Mouse (Mus musculus): Measurements from ENCODE around the gene Gm29666. TPM values are rescaled to one million over a fixed set of nuclear protein-coding genes. Genes with fewer than 3 reads are reported as not detected.
A peak's percentile ranks its signal among the peaks of the same experiment; 100 is the strongest.
"Not testable (repeated sequence)": the region's sequence is repeated elsewhere in the genome, so short reads cannot be mapped to it uniquely, and the experiment has no call there.

Gene Gm29666
- polyA plus RNA-seq, 1 experiment from 2014 or later: 1.1 TPM

DNA sequence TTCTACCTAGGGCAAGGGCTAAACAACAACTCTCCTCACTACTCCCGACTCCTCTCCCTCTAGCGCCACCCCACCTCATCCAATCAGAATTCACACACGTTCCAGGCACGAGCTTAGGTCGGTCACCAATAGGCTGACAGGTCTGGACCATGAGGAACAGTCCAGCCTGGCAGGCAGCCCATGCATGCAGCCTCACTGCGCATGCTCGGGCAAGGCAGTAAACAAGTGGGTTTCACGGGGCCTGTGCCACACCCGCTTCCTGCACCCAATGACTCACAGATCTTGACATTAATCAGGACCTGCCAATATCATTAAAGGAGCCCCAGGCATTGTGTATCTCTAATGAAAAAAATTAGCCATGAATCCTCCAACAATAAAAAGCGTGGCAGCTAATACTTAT, 23.6 kb downstream of the Gm29666 start:
- H3K27ac ChIP-seq (replicated peaks); H3K4me3 ChIP-seq; DNase-seq (ENCODE audit: low spot score); H3K9me3 ChIP-seq; H3K27me3 ChIP-seq (replicated peaks; ENCODE audit: low read depth, poor library complexity, severe bottlenecking); H3K36me3 ChIP-seq (replicated peaks): not testable (repeated sequence)
- H3K4me1 ChIP-seq: peaks cover 10% of the 10 kb centered on the region
- WGBS: 79% methylated on average over 10 of the region's 10 CpGs

DNA sequence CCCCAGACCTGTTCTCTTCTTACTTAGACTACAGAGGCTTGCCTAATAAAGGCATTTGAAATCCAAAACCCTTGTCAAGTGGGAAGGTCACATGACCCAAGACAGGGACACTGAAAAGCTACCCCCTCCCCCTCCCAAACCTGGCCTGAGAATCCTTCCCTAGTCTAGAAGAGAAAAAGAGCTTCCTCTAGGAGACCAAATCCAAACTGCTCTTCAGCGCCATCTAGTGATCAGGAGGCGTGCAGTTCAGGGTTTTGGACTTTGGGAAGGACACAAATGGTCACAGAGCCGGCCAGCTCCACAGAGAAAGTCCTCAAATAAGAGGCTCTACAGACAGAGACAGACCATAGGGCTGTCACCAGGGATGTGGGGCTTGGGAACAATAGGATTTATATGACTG, 28.2 kb downstream of the Gm29666 start:
- DNase-seq (ENCODE audit: low spot score): peak; percentile 73
- 7% methylated on average over 3 of the region's 3 CpGs for WGBS
- H3K27ac ChIP-seq (replicated peaks): no peak overlapping the region
- H3K4me1 ChIP-seq: peaks cover 11% of the 10 kb centered on the region
- 0 out of 2 replicates have a peak, but pooled peaks cover 6% of the 10 kb centered on the region for H3K9me3 ChIP-seq
- no peaks in the 10 kb centered on the region for H3K36me3 ChIP-seq (replicated peaks)
- H3K27me3 ChIP-seq (replicated peaks; ENCODE audit: low read depth, poor library complexity, severe bottlenecking): no peaks in the 10 kb centered on the region
- H3K4me3 ChIP-seq: no peak overlapping the region

DNA sequence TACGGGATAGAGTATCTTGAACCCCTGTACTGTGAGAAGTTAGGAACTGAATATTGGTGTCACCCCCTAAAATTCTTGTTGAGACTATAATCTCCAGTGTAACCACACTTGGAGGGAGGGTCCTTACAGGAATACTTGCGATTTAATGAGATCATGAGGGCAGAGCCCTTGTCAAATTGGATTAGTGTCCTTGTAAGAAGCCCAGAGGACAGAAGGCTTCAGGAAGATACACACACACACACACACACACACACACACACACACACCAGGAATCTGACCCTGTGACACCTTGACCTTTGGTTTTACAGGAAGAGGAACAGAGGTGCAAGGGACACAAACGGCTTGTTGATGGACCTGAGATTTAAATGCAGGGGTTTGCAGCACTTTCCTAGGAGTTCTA, 28.6 kb downstream of the Gm29666 start:
- no peaks in the 10 kb centered on the region for H3K27me3 ChIP-seq (replicated peaks; ENCODE audit: low read depth, poor library complexity, severe bottlenecking)
- DNase-seq (ENCODE audit: low spot score): no peak
- no peak overlapping the region for H3K4me3 ChIP-seq
- 0 out of 2 replicates have a peak, but pooled peaks cover 6% of the 10 kb centered on the region for H3K9me3 ChIP-seq
- 44% methylated on average over 3 of the region's 3 CpGs for WGBS
- H3K4me1 ChIP-seq: peaks cover 11% of the 10 kb centered on the region
- no peak overlapping the region for H3K27ac ChIP-seq (replicated peaks)
- no peaks in the 10 kb centered on the region for H3K36me3 ChIP-seq (replicated peaks)

DNA sequence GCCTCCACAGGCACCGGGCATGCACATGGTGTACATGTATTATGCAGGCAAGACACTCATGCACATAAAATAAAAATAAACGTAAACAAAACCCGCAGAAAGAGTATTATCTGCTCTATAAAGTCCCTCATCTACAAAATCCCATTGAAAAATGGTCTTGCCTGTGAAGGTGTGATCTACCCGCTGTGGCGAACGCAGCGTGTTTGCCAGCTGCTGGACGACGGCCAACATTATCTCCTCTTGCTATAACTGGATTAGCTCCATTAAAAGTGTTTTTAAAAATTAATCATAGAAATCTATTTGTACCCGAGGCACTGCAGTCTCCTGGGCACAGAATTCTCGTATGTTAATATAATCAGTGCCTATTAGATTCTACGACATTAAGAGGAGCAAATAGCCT, 31.8 kb downstream of the Gm29666 start:
- H3K4me3 ChIP-seq: no peak overlapping the region
- 90% methylated on average over 12 of the region's 12 CpGs for WGBS
- H3K4me1 ChIP-seq: peaks cover 11% of the 10 kb centered on the region
- H3K9me3 ChIP-seq: no peaks in the 10 kb centered on the region
- no peak for DNase-seq (ENCODE audit: low spot score)
- H3K27ac ChIP-seq (replicated peaks): no peak overlapping the region
- H3K27me3 ChIP-seq (replicated peaks; ENCODE audit: low read depth, poor library complexity, severe bottlenecking): no peaks in the 10 kb centered on the region
- no peaks in the 10 kb centered on the region for H3K36me3 ChIP-seq (replicated peaks)

GRCm38 (mm10) chr15:84877029-84877815, 42.6 kb downstream of the Gm29666 start:
- Histone ChIP-seq H3K4me3 (no peak overlapping the region), H3K4me1 (peaks cover 6% of the 10 kb centered on the region), H3K9me3 (no peaks in the 10 kb centered on the region), H3K36me3 (replicated peaks) (no peaks in the 10 kb centered on the region), H3K27me3 (replicated peaks; ENCODE audit: low read depth, poor library complexity, severe bottlenecking) (no peaks in the 10 kb centered on the region), H3K27ac (replicated peaks) (no peak overlapping the region)
- DNase-seq (ENCODE audit: low spot score): no peak
- WGBS: 86% methylated on average over 12 of the region's 12 CpGs

GRCm38 (mm10) chr15:84873867-84874266, 46.0 kb downstream of the Gm29666 start:
- Histone ChIP-seq H3K9me3 (no peaks in the 10 kb centered on the region), H3K36me3 (replicated peaks) (no peaks in the 10 kb centered on the region), H3K27ac (replicated peaks) (no peak overlapping the region), H3K27me3 (replicated peaks; ENCODE audit: low read depth, poor library complexity, severe bottlenecking) (no peaks in the 10 kb centered on the region), H3K4me1 (no peaks in the 10 kb centered on the region), H3K4me3 (no peak overlapping the region)
- WGBS: 84% methylated on average over 4 of the region's 4 CpGs
- DNase-seq (ENCODE audit: low spot score): no peak

DNA sequence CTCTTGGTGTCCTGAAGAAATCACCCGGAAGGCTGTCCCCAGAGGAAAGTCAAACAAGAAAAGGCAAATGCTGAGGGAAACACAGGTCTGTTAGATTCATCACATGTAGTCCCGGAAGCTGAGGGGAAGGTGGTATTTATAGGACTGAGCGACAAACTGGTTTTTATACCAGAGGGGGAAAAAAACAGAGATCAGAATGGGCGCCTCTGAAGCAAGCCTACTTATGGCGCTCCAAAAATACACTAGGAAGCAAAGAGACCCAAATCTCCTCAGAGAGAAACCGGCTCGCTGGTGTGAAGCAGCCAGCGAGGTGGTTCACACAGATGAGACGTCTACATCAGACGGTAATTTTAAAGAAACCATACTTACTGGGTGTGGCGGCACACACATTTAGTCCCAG, 46.8 kb downstream of the Gm29666 start:
- no peaks in the 10 kb centered on the region for H3K9me3 ChIP-seq
- no peaks in the 10 kb centered on the region for H3K27me3 ChIP-seq (replicated peaks; ENCODE audit: low read depth, poor library complexity, severe bottlenecking)
- H3K27ac ChIP-seq (replicated peaks): no peak overlapping the region
- 90% methylated on average over 11 of the region's 11 CpGs for WGBS
- no peak overlapping the region for H3K4me3 ChIP-seq
- DNase-seq (ENCODE audit: low spot score): no peak
- no peaks in the 10 kb centered on the region for H3K36me3 ChIP-seq (replicated peaks)
- H3K4me1 ChIP-seq: no peaks in the 10 kb centered on the region

DNA sequence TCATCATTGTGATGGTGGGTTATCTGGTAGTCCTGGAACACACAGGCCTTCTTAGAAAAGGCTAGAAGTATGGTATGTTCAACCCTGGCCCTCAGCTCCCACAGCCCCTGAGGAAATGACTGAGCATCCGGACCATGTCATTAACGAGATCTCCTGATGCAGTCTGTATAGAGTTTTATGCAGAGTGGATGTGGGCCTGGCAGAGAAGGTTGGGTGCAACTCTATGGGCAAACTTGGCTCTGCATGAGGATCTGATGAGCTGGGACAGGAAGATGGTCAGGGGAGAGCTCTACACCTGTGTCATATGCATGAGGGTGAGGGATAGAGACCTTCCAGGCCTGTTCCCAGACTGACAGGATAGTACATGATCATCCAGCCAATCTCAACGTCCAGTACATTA, 48.0 kb downstream of the Gm29666 start:
- Histone ChIP-seq H3K27me3 (replicated peaks; ENCODE audit: low read depth, poor library complexity, severe bottlenecking) (no peaks in the 10 kb centered on the region), H3K27ac (replicated peaks) (no peak overlapping the region), H3K4me3 (no peak overlapping the region), H3K4me1 (no peaks in the 10 kb centered on the region), H3K36me3 (replicated peaks) (no peaks in the 10 kb centered on the region), H3K9me3 (no peaks in the 10 kb centered on the region)
- WGBS: 89% methylated on average over 3 of the region's 3 CpGs
- no peak for DNase-seq (ENCODE audit: low spot score)

GRCm38 (mm10) chr15:84861911-84862310, 57.9 kb downstream of the Gm29666 start:
- peaks cover 11% of the 10 kb centered on the region for H3K27me3 ChIP-seq (replicated peaks; ENCODE audit: low read depth, poor library complexity, severe bottlenecking)
- H3K4me1 ChIP-seq: peaks cover 9% of the 10 kb centered on the region
- H3K36me3 ChIP-seq (replicated peaks): no peaks in the 10 kb centered on the region
- no peak for DNase-seq (ENCODE audit: low spot score)
- no peaks in the 10 kb centered on the region for H3K9me3 ChIP-seq
- no peak overlapping the region for H3K27ac ChIP-seq (replicated peaks)
- H3K4me3 ChIP-seq: no peak overlapping the region
- WGBS: 92% methylated on average over 8 of the region's 8 CpGs

Small RNAs within 50 kb of the gene (microRNA-seq; reads per million reads assigned to microRNA genes)
- gene Mir1249: 17.1 reads per million, percentile 28 among the genes with 10 or more reads in this experiment

Other genes starting within 250 kb of the Gm29666 start
- 5.9 and 6.6 TPM in 2 replicates for gene Arhgap8, start 200.0 kb downstream of the Gm29666 start, polyA plus RNA-seq (2016; fragmentation: Nextera tagmentation; extraction: Ambion mirVana)
- gene Phf21b, start 64.0 kb downstream of the Gm29666 start, polyA plus RNA-seq (2016; fragmentation: Nextera tagmentation; extraction: Ambion mirVana): 2.2 and 4.9 TPM in 2 replicates
- 70.9 and 71.8 TPM in 2 replicates for gene Nup50, start 3.4 kb upstream of the Gm29666 start, polyA plus RNA-seq (2016; fragmentation: Nextera tagmentation; extraction: Ambion mirVana)
- gene 5031439G07Rik, start 68.5 kb upstream of the Gm29666 start, polyA plus RNA-seq (2016; fragmentation: Nextera tagmentation; extraction: Ambion mirVana): 8.3 and 9.3 TPM in 2 replicates
- not detected in 2 replicates for gene Upk3a, start 97.1 kb upstream of the Gm29666 start, polyA plus RNA-seq (2016; fragmentation: Nextera tagmentation; extraction: Ambion mirVana)
- gene Fam118a, start 108.9 kb upstream of the Gm29666 start, polyA plus RNA-seq (2016; fragmentation: Nextera tagmentation; extraction: Ambion mirVana): 27.0 and 29.8 TPM in 2 replicates
- gene Smc1b, start 211.9 kb upstream of the Gm29666 start, polyA plus RNA-seq (2016; fragmentation: Nextera tagmentation; extraction: Ambion mirVana): 0.12 and 0.15 TPM in 2 replicates
- 0.43 and 0.70 TPM in 2 replicates for gene Ribc2, start 212.0 kb upstream of the Gm29666 start, polyA plus RNA-seq (2016; fragmentation: Nextera tagmentation; extraction: Ambion mirVana)

Measured in embryonic facial prominence, embryonic 10.5 days (tissue).